Comparison of ENCODE assay signal across 26 mouse cellular contexts in the genomic region with DNA sequence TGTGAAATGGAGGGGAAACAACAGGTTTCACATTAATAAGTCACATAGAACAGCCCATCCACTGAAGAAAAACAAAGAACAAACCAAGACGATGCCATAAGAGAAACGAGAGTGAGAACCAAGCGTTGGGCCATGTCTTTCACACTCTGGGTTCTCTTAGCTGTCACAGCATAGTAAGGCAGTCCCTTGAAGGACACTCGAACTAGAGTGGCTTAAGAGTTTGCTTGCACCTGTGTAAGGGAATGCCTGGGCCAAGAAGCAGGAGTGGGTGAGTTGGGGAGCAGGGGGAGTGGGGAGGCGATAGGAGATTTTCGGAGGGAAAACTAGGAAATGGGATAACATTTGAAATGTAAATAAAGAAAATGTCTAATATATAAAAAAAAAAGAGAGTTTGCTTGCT. TPM values are rescaled to one million over a fixed set of nuclear protein-coding genes. Genes with fewer than 3 reads are reported as not detected.
"Had no signal": no experiment of that assay in that cellular context is flagged by ENCODE, and none has a peak within 500 bp of the region (broad histone marks: within the 10 kb centered on the region; RNA-seq: fewer than 3 reads in every experiment).

No protein-coding gene starts in this region.

- H3K27me3 ChIP-seq: heart, embryonic 12.5 days; hindbrain, embryonic 12.5 days; intestine, embryonic 15.5 days; limb, embryonic 12.5 days had no signal

- ATAC-seq: hindbrain, embryonic 16.5 days; inflammation-experienced regulatory T-cells, adult 6 months; intestine, embryonic 15.5 days; intestine, postnatal 0 days had no signal

- H3K4me1 ChIP-seq: hindbrain, embryonic 12.5 days; intestine, embryonic 15.5 days; limb, embryonic 10.5 days; limb, embryonic 12.5 days had no signal

- H3K9me3 ChIP-seq: heart, embryonic 10.5 days; heart, embryonic 12.5 days; hindbrain, embryonic 10.5 days; hindbrain, embryonic 12.5 days; intestine, embryonic 15.5 days; limb, embryonic 10.5 days; limb, embryonic 12.5 days had no signal

- H3K36me3 ChIP-seq: heart, embryonic 10.5 days; heart, embryonic 12.5 days; hindbrain, embryonic 10.5 days; hindbrain, embryonic 12.5 days; intestine, embryonic 15.5 days; limb, embryonic 10.5 days; limb, embryonic 12.5 days had no signal

- H3K4me2 ChIP-seq: heart, embryonic 12.5 days; hindbrain, embryonic 12.5 days; hindbrain, embryonic 14.5 days; intestine, embryonic 15.5 days; limb, embryonic 12.5 days had no signal

- H3K4me3 ChIP-seq: gastrocnemius, adult 2 months; heart, embryonic 10.5 days; heart, embryonic 12.5 days; hindbrain, embryonic 10.5 days; hindbrain, embryonic 12.5 days; intestine, embryonic 15.5 days; layer of hippocampus, adult 2 months; left cerebral cortex, adult 2 months; limb, embryonic 10.5 days; limb, embryonic 12.5 days had no signal

- DNase-seq: gastrocnemius, adult 2 months; gastrocnemius, postnatal 10 days; gastrocnemius, postnatal 25 days; heart, adult 18-20 months; heart, postnatal 10 days; heart, postnatal 4 days; kidney, adult 18-20 months; kidney, adult 8-10 months; kidney, postnatal 10 days; kidney, postnatal 25 days; kidney, postnatal 4 days had no signal

- H3K27ac ChIP-seq: gastrocnemius, adult 2 months; heart, embryonic 10.5 days; hindbrain, embryonic 10.5 days; hindbrain, embryonic 12.5 days; hindbrain, embryonic 14.5 days; intestine, embryonic 15.5 days; layer of hippocampus, adult 2 months; left cerebral cortex, adult 2 months; limb, embryonic 10.5 days; limb, embryonic 12.5 days had no signal

- H3K9ac ChIP-seq: heart, embryonic 12.5 days; hindbrain, embryonic 12.5 days; hindbrain, embryonic 14.5 days; intestine, embryonic 15.5 days; limb, embryonic 12.5 days had no signal

RNA-seq across cellular contexts. Expression of a gene that starts 3.2 kb away (rescaled TPM):
- polyA plus RNA-seq: hindbrain, embryonic 10.5 days; hindbrain, embryonic 16.5 days; inflammation-experienced regulatory T-cells, adult 6 months; intestine, embryonic 15.5 days; intestine, postnatal 0 days; kidney, embryonic 14.5 days; limb, embryonic 10.5 days had no signal

RNA-seq across cellular contexts. Expression of a gene that starts 46.7 kb away (rescaled TPM):
- polyA plus RNA-seq: heart, embryonic 10.5 days; heart, embryonic 12.5 days; heart, embryonic 16.5 days; hindbrain, embryonic 10.5 days; inflammation-experienced regulatory T-cells, adult 6 months; kidney, embryonic 14.5 days; limb, embryonic 10.5 days had no signal
